Comparison of ENCODE assay signal across 8 mouse cellular contexts in genomic region chr1:155145620-155146019, GRCm38 (mm10). TPM values are rescaled to one million over a fixed set of nuclear protein-coding genes. Genes with fewer than 3 reads are reported as not detected.
DNase-seq lines count a peak whose midpoint lies in the region; ATAC-seq lines count a peak whose summit lies in the region.

No protein-coding gene starts in this region.

- ATAC-seq in heart, embryonic 14.5 days (ENCODE audit: insufficient number of reproducible peaks, insufficient read depth, low FRiP score, low read depth) = no peak

- no peak overlapping the region; a peak in 1 of 4 replicates for H3K4me3 ChIP-seq in heart, embryonic 14.5 days (ENCODE audit: control insufficient read depth in 1 of 2, insufficient read depth in 1 of 2, low read depth in 1 of 2, low read length in 2 of 2)

- peak; percentile 28 to 84 for DNase-seq in adrenal gland, adult (ENCODE audit: inconsistent age in 2 of 2, low spot score in 1 of 2)
- no peak for DNase-seq in adrenal gland, postnatal 4 days (ENCODE audit: low spot score in 2 of 2)
- DNase-seq in B cell, adult 2 months = peak; percentile 46 to 51
- peak; percentile 75 for DNase-seq in lung, postnatal 10 days
- peak; percentile 55 for DNase-seq in thymus, postnatal 4 days
- no peak for DNase-seq in left cerebral cortex, adult 8-10 months (ENCODE audit: low spot score in 2 of 2)
- no peak for DNase-seq in left cerebral cortex, postnatal 14 days (ENCODE audit: low spot score in 2 of 2)

- intact Hi-C loops in left cerebral cortex, postnatal 14 days (cut with DNase I) = no loop called here

- no peak overlapping the region; a peak in 1 of 4 replicates for H3K27ac ChIP-seq in heart, embryonic 14.5 days (replicated peaks in 1 of 2; ENCODE audit: control insufficient read depth in 1 of 2, insufficient read depth in 1 of 2, low read depth in 2 of 2, low read length in 2 of 2)

- no peaks in the 10 kb centered on the region for H3K27me3 ChIP-seq in heart, embryonic 14.5 days (ENCODE audit: control insufficient read depth, insufficient read depth, low read length)

- WGBS in heart, embryonic 14.5 days = 46% methylated on average over 6 of the region's 6 CpGs

- H3K9me3 ChIP-seq in heart, embryonic 14.5 days (ENCODE audit: control insufficient read depth, low read length) = 0 out of 2 replicates have a peak, but pooled peaks cover 3% of the 10 kb centered on the region

- peak overlapping the region; percentile 66 for H3K4me2 ChIP-seq in heart, embryonic 14.5 days (ENCODE audit: low read length)

- H3K4me1 ChIP-seq in heart, embryonic 14.5 days (ENCODE audit: control insufficient read depth in 2 of 2, insufficient read depth in 2 of 2, low read length in 2 of 2) = peaks cover 0 to 4% of the 10 kb centered on the region in 2 experiments; a peak in 2 of 4 replicates

- H3K36me3 ChIP-seq in heart, embryonic 14.5 days (ENCODE audit: control insufficient read depth, insufficient read depth, low read length) = no peaks in the 10 kb centered on the region

- H3K9ac ChIP-seq in heart, embryonic 14.5 days (ENCODE audit: low read length) = peak overlapping the region; percentile 71

RNA-seq across cellular contexts. Expression of gene Mr1, which starts 1.0 kb away (rescaled TPM):
- 10 to 100 TPM; 27.8 to 33.1 TPM for total RNA-seq in adrenal gland, postnatal 4 days (2021)
- polyA plus RNA-seq in heart, embryonic 14.5 days (2014; fragmentation: Nextera tagmentation; extraction: Ambion mirVana) = 7.7 and 8.6 TPM in 2 replicates
- 1 to 10 TPM; 4.2 to 5.1 (median 4.7) TPM for total RNA-seq in left cerebral cortex, adult 8-10 months (2022)
- 1 to 10 TPM; 2.0 to 2.3 TPM for total RNA-seq in left cerebral cortex, postnatal 14 days (2021)

RNA-seq across cellular contexts. Expression of gene Stx6, which starts 12.9 kb away (rescaled TPM):
- 10 to 100 TPM; 72.5 to 76.7 TPM for total RNA-seq in adrenal gland, postnatal 4 days (2021)
- 54.8 and 56.4 TPM in 2 replicates for polyA plus RNA-seq in heart, embryonic 14.5 days (2014; fragmentation: Nextera tagmentation; extraction: Ambion mirVana)
- total RNA-seq in left cerebral cortex, adult 8-10 months (2022) = 100 to 1,000 TPM; 117 to 129 (median 119) TPM
- total RNA-seq in left cerebral cortex, postnatal 14 days (2021) = 10 to 100 TPM; 92.7 to 94.2 TPM

RNA-seq across cellular contexts. Expression of gene Ier5, which starts 46.2 kb away (rescaled TPM):
- 10 to 100 TPM; 12.8 to 14.4 TPM for total RNA-seq in adrenal gland, postnatal 4 days (2021)
- polyA plus RNA-seq in heart, embryonic 14.5 days (2014; fragmentation: Nextera tagmentation; extraction: Ambion mirVana) = 8.3 and 10.4 TPM in 2 replicates
- total RNA-seq in left cerebral cortex, adult 8-10 months (2022) = 10 to 100 TPM; 43.5 to 50.4 (median 47.5) TPM
- 10 to 100 TPM; 36.8 to 37.1 TPM for total RNA-seq in left cerebral cortex, postnatal 14 days (2021)

Comparison
In these comparisons a context has a peak if more than half of its experiments do, and no peak if none do; other contexts are left out.
1. DNase-seq: peak in adrenal gland, adult (2 of 2), B cell, adult 2 months (2 of 2), lung, postnatal 10 days (single experiment) and thymus, postnatal 4 days (single experiment); none in adrenal gland, postnatal 4 days (0 of 2), left cerebral cortex, adult 8-10 months (0 of 2) and left cerebral cortex, postnatal 14 days (0 of 2).
2. RNA of gene Mr1, which starts 1.0 kb away (total RNA-seq): 27.8 to 33.1 TPM in adrenal gland, postnatal 4 days; 4.2 to 5.1 TPM in left cerebral cortex, adult 8-10 months and 2.0 to 2.3 TPM in left cerebral cortex, postnatal 14 days; every median in the first group is over 4 times any median in the second.